Mouse (Mus musculus) frontal cortex, adult (tissue): ENCODE data around the gene Tcf7l2.
A peak's percentile ranks its signal among the peaks of the same experiment; 100 is the strongest.

Experiments used
- ATAC-seq: cut with Nextera tagmentation; 2 replicates; pipeline ENCODE4 v1.9.2; 2017; ENCODE audit warnings: mild to moderate bottlenecking, moderate library complexity, mixed read lengths; ENCODE audit not compliant: low TSS enrichment

Tcf7l2 gene

DNA sequence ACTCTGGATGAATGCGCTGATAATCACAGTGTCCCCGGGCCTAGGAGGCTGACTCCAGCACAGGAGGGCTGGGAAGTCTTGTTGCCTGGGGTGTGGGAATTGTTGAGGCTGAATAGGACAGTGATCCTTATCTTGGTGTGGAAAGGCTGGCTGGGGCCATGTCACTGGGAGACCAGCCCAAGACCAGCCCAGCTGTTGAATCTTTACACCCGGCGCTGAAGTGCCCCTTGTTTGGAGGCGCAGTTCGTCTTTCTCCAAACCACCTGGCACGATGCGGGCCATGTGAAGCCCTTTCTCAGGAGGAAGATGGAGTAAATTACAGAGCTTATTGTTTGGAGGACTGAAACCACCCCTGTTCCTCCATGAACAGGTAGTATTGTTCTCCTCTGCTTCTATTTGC lies 15.1 kb downstream of the Tcf7l2 start:
- no peak for ATAC-seq

DNA sequence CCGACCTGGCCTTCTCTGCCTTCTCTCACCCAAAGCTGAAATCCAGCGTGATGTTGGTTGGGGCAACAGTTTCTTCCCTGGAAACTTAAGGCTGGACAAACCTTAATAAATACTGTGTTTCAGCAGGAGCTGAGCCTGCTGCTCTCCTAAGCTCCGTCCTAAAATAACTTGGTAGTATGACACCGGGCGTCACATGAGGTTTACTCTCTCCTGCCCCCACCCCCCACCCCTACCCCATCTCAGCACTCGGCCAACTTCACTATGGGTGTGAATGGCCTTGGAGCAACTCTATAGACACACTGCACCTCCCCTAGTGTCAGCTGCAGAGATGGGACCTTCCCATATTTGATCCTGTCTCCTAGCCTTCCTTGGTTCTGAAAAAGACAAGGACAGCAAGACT lies 15.8 kb downstream of the Tcf7l2 start:
- no peak for ATAC-seq

DNA sequence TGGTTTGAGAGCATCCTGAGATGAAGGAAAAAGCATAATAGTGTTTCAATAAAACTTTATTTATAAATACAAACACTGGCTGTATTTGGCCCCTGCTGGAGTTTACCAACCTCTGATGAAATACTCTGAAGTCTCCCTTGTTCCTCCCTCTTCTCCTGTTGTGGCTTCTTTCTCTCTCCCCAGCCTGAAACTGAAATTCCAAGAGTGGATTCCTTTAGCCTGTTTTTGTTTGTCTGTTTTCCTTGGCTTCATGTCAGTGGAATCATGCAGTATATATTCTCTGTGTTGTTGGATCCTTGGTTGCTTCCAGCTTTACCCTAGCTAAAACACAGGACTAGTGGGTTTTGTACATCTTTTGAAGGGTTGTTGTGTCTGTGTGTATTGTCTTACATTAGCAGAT lies 16.5 kb downstream of the Tcf7l2 start:
- ATAC-seq, result no peak

DNA sequence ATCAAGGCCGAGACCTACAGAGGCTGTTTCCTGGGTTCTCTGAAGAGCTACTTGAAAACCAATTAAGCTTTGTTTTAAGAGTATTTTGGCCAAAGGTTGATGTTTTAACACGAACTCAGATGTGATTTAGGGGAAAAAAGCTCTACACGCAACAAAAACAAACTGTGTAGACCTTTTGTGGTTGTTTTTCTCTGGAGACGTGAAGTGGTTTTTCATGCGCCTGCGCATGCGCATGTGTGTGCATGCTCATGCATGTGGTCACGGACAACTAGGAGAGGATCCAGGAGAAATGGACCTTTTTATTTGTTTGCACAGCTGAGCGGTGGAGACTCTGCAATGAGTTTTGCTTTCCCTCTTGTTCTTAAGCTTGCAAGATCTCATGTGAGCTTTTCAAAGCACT lies 17.4 kb downstream of the Tcf7l2 start:
- no peak for ATAC-seq

DNA sequence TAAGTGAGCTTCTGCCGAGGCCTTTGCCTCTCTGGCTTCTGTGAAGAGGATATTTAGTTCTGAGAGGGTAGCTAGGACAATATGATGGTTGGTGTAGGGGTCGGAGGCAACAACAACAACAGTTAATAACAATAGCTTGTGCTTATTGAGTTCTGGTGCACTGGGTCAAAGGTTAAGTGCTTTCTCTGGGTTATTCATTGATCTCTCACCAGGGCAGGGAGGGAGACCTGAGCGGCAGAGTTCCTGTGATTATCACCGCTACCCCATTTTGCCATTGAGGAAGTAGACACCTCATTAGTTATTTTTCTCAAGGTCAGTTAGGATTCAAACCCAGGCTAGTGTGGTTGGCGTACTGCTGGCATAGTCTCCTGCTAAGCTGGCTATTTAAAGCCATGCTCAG lies 19.5 kb downstream of the Tcf7l2 start:
- no peak for ATAC-seq

DNA sequence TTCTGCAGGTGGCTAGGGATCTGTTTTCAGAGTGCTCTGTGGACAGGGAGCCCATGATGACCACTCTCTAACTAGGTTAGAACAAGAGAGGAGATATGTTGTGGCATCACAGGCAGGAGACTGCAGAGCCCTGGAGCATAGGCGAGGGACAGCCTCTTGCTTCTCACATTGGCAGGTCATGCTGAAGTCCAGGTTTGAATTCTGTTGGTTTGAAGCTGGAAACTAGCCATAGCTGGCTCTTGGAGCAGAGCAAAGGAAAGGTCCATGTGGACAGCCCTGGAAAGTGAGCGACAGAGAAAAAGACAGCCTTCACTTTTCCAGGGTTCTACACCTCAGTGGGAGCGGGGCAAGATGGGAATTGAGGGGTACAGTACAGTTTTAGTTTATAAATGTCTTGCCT lies 20.6 kb downstream of the Tcf7l2 start:
- ATAC-seq, result no peak

DNA sequence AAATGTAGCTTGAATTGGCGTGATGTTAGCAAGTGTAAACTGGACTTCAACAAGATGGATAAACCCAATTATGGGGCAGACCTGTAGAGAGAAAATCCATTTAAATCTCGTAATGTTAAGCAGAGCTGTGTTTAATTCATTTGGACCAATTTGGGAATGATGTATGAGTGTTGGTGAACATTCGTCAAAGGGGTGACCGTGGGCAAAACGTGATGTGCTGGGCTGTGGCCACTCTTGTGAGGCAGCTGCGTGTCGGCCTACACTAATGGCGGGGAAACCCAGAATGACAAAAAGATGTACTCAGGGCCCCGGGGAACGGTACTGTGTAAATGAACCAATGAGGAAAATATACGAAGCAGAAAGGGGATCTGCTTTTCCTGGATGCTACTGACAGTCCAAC lies 24.2 kb downstream of the Tcf7l2 start:
- ATAC-seq, result no peak

DNA sequence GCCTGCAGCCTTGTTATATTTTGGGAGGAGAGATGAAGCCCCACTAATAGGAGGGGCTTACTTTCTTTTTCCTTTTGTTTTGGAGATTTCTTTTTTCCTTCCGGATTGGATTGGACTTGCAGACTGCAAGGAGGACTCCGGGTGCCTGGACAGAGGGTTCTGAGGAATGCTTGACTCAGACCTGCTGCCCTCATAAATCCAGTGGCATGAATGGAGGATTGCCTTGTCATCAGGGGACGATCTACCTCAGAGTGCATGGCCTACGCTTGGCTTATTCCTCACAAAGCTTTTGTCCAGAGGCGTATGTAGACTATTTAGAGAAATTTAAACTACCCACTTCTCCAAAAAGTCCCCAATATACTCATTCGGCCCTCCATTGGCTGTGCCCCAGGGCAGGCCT lies 25.5 kb downstream of the Tcf7l2 start:
- ATAC-seq, result no peak

DNA sequence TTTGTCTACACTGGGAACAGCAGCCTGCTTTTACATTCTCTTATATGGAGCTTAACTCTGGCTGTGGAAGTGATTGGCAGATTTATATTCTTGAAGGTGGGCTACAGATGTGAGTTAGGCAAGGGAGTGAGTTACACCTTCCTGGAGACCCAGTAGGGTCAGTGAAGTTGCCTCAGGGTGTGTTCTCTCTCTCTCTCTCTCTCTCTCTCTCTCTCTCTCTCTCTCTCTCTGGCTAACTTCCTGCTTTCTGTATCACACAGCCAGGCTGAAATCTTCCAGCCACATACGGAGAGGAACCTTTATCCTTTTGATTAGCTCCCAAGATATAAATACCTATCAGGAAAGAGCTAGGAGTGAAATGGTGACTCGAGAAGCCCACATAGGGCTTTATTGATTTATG lies 26.0 kb downstream of the Tcf7l2 start:
- no peak for ATAC-seq

DNA sequence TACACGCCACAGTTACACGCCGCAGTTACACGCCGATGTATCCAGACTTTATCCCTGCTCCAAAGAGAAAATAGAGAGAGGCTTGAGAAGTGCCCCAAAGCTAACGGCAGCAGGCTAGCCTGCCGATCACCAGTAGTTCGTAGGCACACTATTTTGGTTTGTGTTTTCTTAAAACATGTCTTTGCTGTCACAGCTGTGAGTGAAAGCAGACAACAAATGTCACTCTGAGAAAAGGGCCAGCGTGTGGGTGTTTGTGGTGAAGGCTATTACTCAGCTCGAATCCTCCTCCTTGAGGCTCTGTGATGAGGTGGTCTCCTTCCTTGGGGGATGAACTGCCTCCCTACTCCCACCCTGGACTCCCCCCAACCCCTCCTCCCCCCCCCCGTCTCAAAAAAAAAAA lies 26.6 kb downstream of the Tcf7l2 start:
- ATAC-seq, result no peak

DNA sequence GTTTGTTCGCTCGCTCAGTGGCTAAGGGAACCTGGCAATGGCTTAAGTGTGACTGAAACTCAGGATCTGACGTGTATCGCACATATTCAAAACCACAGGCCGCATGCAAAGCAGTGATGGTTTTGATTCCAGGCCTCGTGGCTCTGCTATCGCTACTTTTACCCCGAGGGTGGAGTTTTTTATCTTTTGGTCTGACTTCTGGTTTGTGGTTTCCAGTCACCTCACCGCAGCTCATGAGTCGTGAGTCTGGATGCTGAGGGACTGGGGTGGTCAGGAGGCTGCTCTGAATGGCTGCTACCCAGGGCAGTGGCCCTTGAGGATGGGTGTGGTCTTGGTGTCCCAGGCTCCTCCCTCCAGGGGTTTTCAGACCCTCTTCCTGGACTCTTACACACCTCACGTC lies 27.3 kb downstream of the Tcf7l2 start:
- ATAC-seq, result no peak

DNA sequence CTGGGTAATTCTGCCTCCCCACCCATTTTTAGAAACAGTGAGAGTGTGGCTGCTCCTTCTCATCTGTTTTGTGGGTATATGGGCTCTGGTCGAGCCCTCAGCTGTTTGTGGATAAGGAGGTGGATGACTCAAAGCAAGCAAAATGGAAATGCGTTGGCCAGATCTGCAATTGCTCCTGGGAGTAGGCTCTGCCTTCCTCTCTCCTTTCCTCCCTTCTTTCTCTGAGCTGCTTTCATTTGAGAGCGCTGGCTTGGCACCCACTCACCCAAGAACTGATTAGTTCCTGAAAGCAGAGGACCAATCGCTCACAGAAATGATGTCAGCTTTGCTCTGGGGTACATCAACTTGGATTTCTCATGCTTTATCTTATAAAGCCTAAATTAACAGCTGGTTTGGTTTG lies 32.7 kb downstream of the Tcf7l2 start:
- ATAC-seq, result no peak; the same call in 1 of the 2 replicates

DNA sequence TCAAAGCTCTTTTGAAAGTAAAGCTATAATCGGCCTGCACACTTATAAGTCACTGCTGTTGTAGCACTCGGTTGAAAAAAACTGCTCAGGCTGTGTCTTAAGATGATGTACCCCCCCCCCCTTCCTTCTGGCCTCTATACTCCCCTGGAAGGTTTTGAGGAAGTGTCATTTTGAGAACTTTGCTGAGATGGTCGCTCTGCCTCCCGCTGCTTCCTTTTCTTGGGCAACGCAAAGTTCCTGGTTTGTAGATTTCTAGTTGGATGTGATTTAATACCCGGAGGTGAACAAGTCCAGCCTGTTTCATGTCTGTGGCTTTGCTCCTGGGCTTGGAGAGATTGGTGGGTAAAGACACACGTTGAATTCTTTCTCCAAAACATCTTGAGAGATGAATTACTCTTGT lies 33.2 kb downstream of the Tcf7l2 start:
- no peak for ATAC-seq

DNA sequence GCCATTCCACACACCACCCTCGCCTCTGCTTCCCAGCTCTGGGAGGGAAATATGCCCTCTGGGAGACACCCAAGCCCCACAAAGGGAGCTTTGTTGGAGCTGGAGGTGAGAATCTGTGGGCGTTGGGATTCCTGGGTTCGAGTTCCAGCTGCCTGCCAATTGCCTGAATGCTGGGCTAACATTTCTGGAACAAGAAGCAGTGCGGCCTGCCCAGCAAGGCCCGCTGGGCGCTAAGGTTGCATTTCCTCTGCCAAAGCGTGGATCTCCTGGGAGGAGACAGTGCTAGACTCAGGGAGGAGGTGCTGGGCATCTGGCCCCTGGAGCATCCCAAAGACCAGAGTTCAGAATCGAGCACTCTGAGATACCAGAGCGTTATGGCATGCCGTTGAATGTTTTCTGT lies 38.3 kb downstream of the Tcf7l2 start:
- ATAC-seq, result no peak

DNA sequence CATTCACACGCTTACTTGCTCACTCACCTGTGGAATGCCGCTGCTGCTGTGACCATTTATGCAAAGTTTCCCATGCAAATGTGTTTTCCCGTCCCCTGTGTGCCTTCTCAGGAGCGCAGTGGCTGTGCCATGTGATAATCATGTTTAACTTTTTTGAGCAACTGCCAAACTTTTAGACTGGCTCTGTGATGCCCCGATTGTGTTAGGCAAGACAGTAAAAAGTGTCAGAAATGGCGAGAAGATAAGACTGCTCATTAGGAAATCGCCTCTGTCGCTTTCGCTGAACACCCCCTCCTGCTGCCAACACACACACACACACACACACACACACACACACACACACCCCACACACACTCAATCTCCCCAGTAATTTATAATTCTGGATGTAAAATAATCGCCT lies 39.5 kb downstream of the Tcf7l2 start:
- no peak for ATAC-seq

DNA sequence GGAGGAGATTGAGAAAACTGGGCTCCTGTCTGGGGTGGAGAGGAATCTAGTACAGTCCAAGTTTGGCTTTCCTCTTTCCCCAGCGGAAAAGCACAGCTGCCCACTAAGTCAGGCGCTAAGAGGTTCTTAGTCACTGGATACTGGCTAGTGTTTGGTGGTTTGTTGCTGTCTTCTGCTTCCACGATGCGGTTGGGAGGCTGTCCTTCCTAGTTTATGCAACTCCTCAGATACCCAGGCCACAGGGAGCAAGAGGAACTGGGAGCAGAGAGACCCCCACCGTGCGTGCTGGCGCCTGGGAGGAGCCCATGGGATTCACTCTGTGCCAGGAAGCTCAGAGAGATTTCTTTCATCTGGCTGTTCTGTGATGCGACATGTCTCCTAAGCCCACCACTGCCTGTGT lies 40.1 kb downstream of the Tcf7l2 start:
- ATAC-seq, result no peak

DNA sequence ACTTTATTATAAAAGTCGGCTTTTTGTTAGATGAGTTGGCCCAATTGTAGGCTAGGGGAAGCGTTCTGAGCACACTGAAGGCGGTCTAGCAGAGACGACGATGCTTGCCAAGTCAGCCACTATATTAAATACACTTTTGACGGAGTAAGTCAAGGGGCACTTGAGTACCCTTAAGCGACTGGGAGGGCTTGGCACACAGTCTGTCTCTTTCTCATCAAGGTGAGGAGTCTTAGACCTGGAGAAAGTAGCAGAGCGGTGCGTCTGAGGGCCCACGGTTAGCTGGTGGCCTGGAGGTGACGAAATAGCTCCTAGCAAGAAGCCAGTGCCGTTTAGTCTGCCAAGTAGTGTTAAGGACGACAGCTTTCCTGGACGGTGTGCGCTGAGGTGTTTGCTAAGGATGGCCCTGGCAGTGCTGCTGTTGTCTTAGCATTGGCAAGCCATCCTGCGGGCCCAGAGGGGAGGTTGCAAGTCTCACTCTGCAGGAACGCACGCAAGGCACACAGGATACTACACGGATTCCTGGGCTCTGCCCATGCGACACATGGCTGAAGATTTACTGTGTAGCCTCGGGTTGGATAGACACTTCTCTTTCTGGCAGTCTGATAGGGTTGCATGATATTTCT lies 43.3 kb downstream of the Tcf7l2 start:
- ATAC-seq, result no peak

DNA sequence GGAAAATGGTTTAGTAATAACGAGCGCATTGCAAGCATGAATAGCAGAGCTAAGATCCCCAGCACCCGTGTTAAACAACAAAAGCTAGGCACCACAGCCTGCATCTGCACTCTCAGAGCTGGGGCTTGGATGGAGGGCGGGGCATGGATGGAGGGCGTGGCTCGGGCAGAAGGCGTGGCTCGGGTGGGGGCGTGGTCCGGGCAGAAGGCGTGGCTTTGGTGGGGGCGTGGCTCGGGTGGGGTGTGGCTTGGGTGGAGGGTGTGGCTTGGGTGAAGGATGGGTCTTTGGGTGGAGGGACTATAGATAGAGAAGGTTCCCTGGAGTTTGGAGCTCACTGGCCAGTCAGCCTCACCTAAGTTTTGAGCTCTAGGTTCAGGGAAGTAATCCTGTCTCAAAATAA lies 45.8 kb downstream of the Tcf7l2 start:
- no peak for ATAC-seq

DNA sequence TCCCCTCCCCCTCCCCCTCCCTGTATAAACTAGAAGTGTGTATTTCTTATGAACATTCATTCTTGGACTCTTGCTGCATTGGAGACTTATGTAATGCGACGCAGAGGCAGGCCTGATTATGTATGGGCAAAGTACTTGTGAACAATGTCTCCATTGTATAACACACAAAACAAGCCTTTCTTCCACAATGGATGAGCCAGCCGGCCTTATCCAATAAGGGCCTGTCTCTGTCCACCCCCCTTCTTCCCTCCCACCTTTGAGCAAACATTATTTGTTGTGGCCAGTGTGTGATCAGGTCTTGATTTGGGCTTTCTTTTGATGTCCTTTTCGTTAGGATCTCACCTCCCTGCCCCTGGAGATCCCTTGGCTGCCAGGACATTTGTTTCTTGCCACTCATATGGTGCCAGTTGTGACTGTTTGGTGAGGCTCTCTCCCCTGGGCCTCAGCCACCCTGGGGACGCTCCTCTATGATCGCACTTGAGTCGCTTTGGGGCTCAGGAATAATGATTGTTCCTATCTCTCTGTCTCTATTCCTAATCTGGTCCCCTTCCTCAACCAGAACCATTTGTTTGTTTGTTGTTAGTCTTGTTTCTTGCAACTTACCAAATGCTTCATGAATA lies 46.8 kb downstream of the Tcf7l2 start:
- peak; percentile 62; the same call in 1 of the 2 replicates for ATAC-seq

DNA sequence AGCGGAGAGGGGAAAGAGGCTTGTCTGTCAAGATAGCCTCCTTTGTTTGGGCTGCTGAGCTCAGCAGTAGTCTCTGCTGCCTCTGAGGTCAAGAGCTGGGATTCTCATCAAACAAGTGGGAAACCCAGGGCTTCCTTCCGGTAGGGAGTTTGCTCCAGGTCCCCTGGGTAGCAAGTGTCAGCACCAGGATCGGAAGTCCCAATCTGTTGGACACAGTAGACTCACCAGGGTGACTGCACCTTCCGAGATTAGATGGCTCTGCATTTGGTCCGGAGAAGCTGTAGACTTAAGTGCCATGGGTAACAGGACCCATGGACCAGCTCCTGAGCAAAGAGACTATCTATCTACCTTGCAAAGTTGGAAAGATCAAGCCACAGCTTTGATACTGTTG lies 47.3 kb downstream of the Tcf7l2 start:
- ATAC-seq, result no peak

DNA sequence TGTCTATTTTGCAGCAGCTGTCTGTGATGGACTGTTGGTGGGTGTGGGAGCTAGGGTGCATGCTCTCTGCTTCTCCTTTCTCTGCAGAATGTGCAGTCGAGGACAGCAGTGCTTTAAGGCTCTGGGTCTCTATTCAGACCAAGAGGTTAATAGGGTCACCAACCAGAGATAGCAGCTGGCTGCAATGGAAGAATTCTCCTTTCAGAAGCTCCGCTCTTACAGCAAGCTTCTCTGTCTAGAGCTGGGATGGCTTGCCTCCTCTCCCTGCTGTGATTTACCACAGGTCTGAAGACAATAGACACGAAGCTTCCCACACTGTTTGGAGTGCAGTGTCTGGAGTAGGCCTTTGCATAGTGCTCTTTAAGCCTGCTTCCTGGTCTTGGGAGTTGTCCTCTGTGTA lies 48.2 kb downstream of the Tcf7l2 start:
- ATAC-seq, result no peak

DNA sequence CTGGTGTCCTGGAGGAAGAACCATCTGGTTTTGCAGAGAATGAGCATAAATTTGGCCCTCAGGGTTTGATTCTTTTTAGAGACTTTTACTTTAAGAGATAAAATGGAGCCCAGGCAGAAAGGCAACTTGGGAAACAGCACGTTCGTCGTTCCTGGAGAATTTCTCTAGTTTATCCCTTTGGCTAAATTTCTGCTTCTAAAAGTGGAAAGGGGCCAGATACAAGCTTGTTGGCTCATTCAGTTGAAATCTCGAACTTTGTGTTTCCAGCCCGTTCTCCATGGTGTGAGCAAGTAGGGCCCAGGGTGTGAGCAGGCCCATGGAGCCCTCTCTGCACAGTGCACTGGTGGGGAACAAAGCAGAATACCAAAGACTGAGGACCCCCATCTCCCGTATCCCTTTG lies 49.7 kb downstream of the Tcf7l2 start:
- ATAC-seq, result no peak

DNA sequence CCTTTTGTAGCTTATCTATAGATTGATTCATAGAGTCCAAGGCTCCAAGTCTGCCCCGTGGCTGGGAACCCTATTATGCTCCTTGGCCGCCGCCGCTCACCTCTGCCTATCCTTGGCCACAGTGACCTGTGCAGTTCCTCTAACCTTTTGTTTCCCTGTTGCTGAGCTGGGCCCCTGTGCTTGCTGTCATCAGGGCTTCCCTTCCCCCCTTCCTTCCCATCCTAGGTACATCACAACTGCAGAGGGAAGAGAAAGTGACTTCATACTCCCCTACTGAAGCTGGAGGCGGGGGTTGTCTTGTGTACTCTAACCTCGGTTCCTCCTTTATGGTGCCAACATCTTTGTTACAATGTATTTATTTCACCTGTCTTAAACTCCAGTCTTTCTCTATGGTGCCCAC lies 50.3 kb downstream of the Tcf7l2 start:
- no peak for ATAC-seq

DNA sequence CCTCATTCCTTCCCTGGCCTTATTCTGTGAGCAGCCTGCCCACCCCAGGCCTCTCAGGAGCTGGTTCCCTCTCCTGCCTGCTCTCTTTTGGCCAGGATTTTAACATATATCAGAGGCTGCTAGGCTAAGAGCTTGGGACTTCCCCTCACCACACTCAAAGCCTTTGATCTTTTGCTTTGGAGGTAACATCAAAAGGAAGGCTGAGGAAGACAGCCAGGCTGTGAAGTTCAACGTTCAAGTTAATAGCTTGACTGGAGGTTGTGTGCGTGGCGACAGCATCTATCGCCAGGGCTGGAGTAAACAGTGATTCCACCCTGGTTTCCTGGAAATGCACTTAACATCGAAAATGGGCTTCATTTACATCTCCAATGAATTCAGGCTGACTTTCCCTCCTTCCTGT lies 51.0 kb downstream of the Tcf7l2 start:
- no peak for ATAC-seq
